Mouse (Mus musculus): ENCODE measurements around the gene Mdga1. TPM values are rescaled to one million over a fixed set of nuclear protein-coding genes. Genes with fewer than 3 reads are reported as not detected.

Mdga1 gene
- polyA plus RNA-seq, 1 experiment from 2014 or later: 13.1 TPM

- no peak overlapping the region for H3K9ac ChIP-seq (replicated peaks)
- no peaks in the 10 kb centered on the region for H3K9me3 ChIP-seq
- peaks cover 9% of the 10 kb centered on the region; the same call in 1 of the 2 replicates for H3K27me3 ChIP-seq
- no peak overlapping the region for H3K4me2 ChIP-seq (replicated peaks)
- WGBS: 83% methylated on average over 10 of the region's 10 CpGs
- no peak overlapping the region for H3K4me3 ChIP-seq
- H3K27ac ChIP-seq (replicated peaks): no peak overlapping the region
- peaks cover 38% of the 10 kb centered on the region for H3K4me1 ChIP-seq
- no peak for ATAC-seq (ENCODE audit: low FRiP score, low read depth)
- no peaks in the 10 kb centered on the region for H3K36me3 ChIP-seq
Observed at GRCm38 (mm10) chr17:29878990-29879389, 90.9 kb downstream of the Mdga1 start.

- 15% methylated on average over 27 of the region's 27 CpGs for WGBS
- peak overlapping the region; percentile 79 for H3K27ac ChIP-seq (replicated peaks)
- no peaks in the 10 kb centered on the region for H3K27me3 ChIP-seq
- H3K9ac ChIP-seq (replicated peaks): peak overlapping the region; percentile 31; the same call in 1 of the 2 replicates
- H3K36me3 ChIP-seq: no peaks in the 10 kb centered on the region
- H3K4me2 ChIP-seq (replicated peaks): 0 out of 2 replicates have a peak overlapping the region, but pooled peaks have one; percentile 16
- H3K4me1 ChIP-seq: peaks cover 30% of the 10 kb centered on the region
- no peaks in the 10 kb centered on the region for H3K9me3 ChIP-seq
- H3K4me3 ChIP-seq: no peak overlapping the region
- 0 out of 2 replicates have a peak, but pooled peaks have one; percentile 23 for ATAC-seq (ENCODE audit: low FRiP score, low read depth)
Observed at GRCm38 (mm10) chr17:29874082-29874679, 95.7 kb downstream of the Mdga1 start.

GRCm38 (mm10) chr17:29873580-29874015, 96.3 kb downstream of the Mdga1 start:
- peak overlapping the region; percentile 79 for H3K27ac ChIP-seq (replicated peaks)
- H3K36me3 ChIP-seq: no peaks in the 10 kb centered on the region
- no peak overlapping the region for H3K9ac ChIP-seq (replicated peaks)
- no peaks in the 10 kb centered on the region for H3K9me3 ChIP-seq
- WGBS: 57% methylated on average over 7 of the region's 7 CpGs
- peaks cover 28% of the 10 kb centered on the region for H3K4me1 ChIP-seq
- no peak overlapping the region for H3K4me3 ChIP-seq
- no peaks in the 10 kb centered on the region for H3K27me3 ChIP-seq
- ATAC-seq (ENCODE audit: low FRiP score, low read depth): 0 out of 2 replicates have a peak, but pooled peaks have one; percentile 34
- no peak overlapping the region for H3K4me2 ChIP-seq (replicated peaks)

- H3K9me3 ChIP-seq: no peaks in the 10 kb centered on the region; the same call in 1 of the 2 replicates
- no peaks in the 10 kb centered on the region for H3K27me3 ChIP-seq
- ATAC-seq (ENCODE audit: low FRiP score, low read depth): no peak
- H3K4me2 ChIP-seq (replicated peaks): no peak overlapping the region
- no peak overlapping the region for H3K4me3 ChIP-seq
- H3K4me1 ChIP-seq: peaks cover 28% of the 10 kb centered on the region
- H3K9ac ChIP-seq (replicated peaks): no peak overlapping the region
- no peak overlapping the region for H3K27ac ChIP-seq (replicated peaks)
- peaks cover 7% of the 10 kb centered on the region; the same call in 1 of the 2 replicates for H3K36me3 ChIP-seq
- 82% methylated on average over 12 of the region's 12 CpGs for WGBS
Observed at GRCm38 (mm10) chr17:29870316-29870715, 99.6 kb downstream of the Mdga1 start.

GRCm38 (mm10) chr17:29865914-29866313, 104.0 kb downstream of the Mdga1 start:
- no peak overlapping the region for H3K4me2 ChIP-seq (replicated peaks)
- no peak overlapping the region for H3K9ac ChIP-seq (replicated peaks)
- ATAC-seq (ENCODE audit: low FRiP score, low read depth): no peak
- no peaks in the 10 kb centered on the region for H3K27me3 ChIP-seq
- H3K27ac ChIP-seq (replicated peaks): no peak overlapping the region
- H3K4me1 ChIP-seq: 0 out of 2 replicates have a peak, but pooled peaks cover 4% of the 10 kb centered on the region
- H3K9me3 ChIP-seq: no peaks in the 10 kb centered on the region; the same call in 1 of the 2 replicates
- H3K36me3 ChIP-seq: peaks cover 7% of the 10 kb centered on the region; the same call in 1 of the 2 replicates
- WGBS: 78% methylated on average over 6 of the region's 6 CpGs
- H3K4me3 ChIP-seq: no peak overlapping the region

GRCm38 (mm10) chr17:29864440-29864839, 105.4 kb downstream of the Mdga1 start:
- Histone ChIP-seq H3K27me3 (no peaks in the 10 kb centered on the region), H3K4me3 (no peak overlapping the region), H3K27ac (replicated peaks) (no peak overlapping the region), H3K4me1 (no peaks in the 10 kb centered on the region), H3K36me3 (peaks cover 7% of the 10 kb centered on the region; the same call in 1 of the 2 replicates), H3K9ac (replicated peaks) (no peak overlapping the region), H3K9me3 (no peaks in the 10 kb centered on the region; the same call in 1 of the 2 replicates), H3K4me2 (replicated peaks) (no peak overlapping the region)
- ATAC-seq (ENCODE audit: low FRiP score, low read depth): no peak
- WGBS: 62% methylated on average over 7 of the region's 7 CpGs

- no peaks in the 10 kb centered on the region for H3K9me3 ChIP-seq
- H3K36me3 ChIP-seq: no peaks in the 10 kb centered on the region
- 91% methylated on average over 13 of the region's 13 CpGs for WGBS
- no peak overlapping the region for H3K27ac ChIP-seq (replicated peaks)
- no peaks in the 10 kb centered on the region for H3K27me3 ChIP-seq
- no peak overlapping the region for H3K9ac ChIP-seq (replicated peaks)
- no peak for ATAC-seq (ENCODE audit: low FRiP score, low read depth)
- H3K4me3 ChIP-seq: no peak overlapping the region
- no peaks in the 10 kb centered on the region for H3K4me1 ChIP-seq
- H3K4me2 ChIP-seq (replicated peaks): no peak overlapping the region
Observed at GRCm38 (mm10) chr17:29859788-29860283, 110.1 kb downstream of the Mdga1 start.

GRCm38 (mm10) chr17:29858764-29859163, 111.1 kb downstream of the Mdga1 start:
- WGBS: 83% methylated on average over 3 of the region's 3 CpGs
- Histone ChIP-seq H3K4me1 (no peaks in the 10 kb centered on the region), H3K4me2 (replicated peaks) (no peak overlapping the region), H3K9me3 (no peaks in the 10 kb centered on the region), H3K36me3 (no peaks in the 10 kb centered on the region), H3K4me3 (no peak overlapping the region), H3K27ac (replicated peaks) (no peak overlapping the region), H3K27me3 (no peaks in the 10 kb centered on the region), H3K9ac (replicated peaks) (no peak overlapping the region)
- no peak for ATAC-seq (ENCODE audit: low FRiP score, low read depth)

GRCm38 (mm10) chr17:29855702-29856580, 113.9 kb downstream of the Mdga1 start:
- no peaks in the 10 kb centered on the region for H3K27me3 ChIP-seq
- 74% methylated on average over 18 of the region's 18 CpGs for WGBS

GRCm38 (mm10) chr17:29854835-29855234, 115.1 kb downstream of the Mdga1 start:
- Histone ChIP-seq H3K27me3 (no peaks in the 10 kb centered on the region), H3K9me3 (no peaks in the 10 kb centered on the region), H3K4me3 (no peak overlapping the region), H3K4me2 (replicated peaks) (no peak overlapping the region), H3K4me1 (peaks cover 5% of the 10 kb centered on the region; the same call in 1 of the 2 replicates), H3K27ac (replicated peaks) (no peak overlapping the region), H3K36me3 (no peaks in the 10 kb centered on the region; the same call in 1 of the 2 replicates), H3K9ac (replicated peaks) (no peak overlapping the region)
- WGBS: 90% methylated on average over 4 of the region's 4 CpGs
- no peak for ATAC-seq (ENCODE audit: low FRiP score, low read depth)

More at GRCm38 (mm10) chr17:29855702-29856580, 113.9 kb downstream of the Mdga1 start:
- H3K36me3 ChIP-seq: no peaks in the 10 kb centered on the region; the same call in 1 of the 2 replicates
- H3K4me2 ChIP-seq (replicated peaks): no peak overlapping the region
- H3K9me3 ChIP-seq: no peaks in the 10 kb centered on the region
- H3K9ac ChIP-seq (replicated peaks): no peak overlapping the region
- no peak overlapping the region for H3K27ac ChIP-seq (replicated peaks)
- peaks cover 5% of the 10 kb centered on the region; the same call in 1 of the 2 replicates for H3K4me1 ChIP-seq
- no peak for ATAC-seq (ENCODE audit: low FRiP score, low read depth)
- H3K4me3 ChIP-seq: no peak overlapping the region

GRCm38 (mm10) chr17:29854388-29854787, 115.5 kb downstream of the Mdga1 start:
- no peak for ATAC-seq (ENCODE audit: low FRiP score, low read depth)
- H3K9ac ChIP-seq (replicated peaks): no peak overlapping the region
- no peaks in the 10 kb centered on the region for H3K27me3 ChIP-seq
- WGBS: 66% methylated on average over 6 of the region's 6 CpGs
- no peaks in the 10 kb centered on the region; the same call in 1 of the 2 replicates for H3K36me3 ChIP-seq
- H3K27ac ChIP-seq (replicated peaks): no peak overlapping the region
- no peak overlapping the region for H3K4me3 ChIP-seq
- no peaks in the 10 kb centered on the region for H3K9me3 ChIP-seq
- H3K4me1 ChIP-seq: peaks cover 5% of the 10 kb centered on the region; the same call in 1 of the 2 replicates
- H3K4me2 ChIP-seq (replicated peaks): no peak overlapping the region
